ENCODE assay signal across 11 mouse cellular contexts in the genomic region with DNA sequence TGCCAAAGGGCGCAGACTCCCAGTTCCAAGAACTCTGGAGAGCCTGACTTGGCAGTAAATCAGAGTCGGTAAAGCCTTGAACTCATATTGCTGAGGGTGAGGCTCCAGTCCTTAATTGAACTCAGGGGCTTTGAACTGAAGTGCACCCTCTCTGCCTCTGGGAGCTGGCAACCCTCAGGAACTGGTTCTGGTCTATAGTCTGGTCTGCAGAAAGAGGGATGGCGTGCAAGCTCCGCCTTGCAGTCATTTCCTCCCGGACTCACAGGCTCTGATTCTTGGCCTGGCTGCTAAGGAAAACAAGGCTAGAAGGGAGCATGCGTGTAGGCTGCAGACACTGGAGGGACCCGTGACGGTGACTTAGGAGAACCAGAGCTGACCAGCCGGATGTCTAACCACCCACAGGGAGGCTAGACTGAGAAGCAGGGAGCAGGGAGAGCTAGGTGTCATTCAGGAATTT. TPM values are rescaled to one million over a fixed set of nuclear protein-coding genes. Genes with fewer than 3 reads are reported as not detected.
DNase-seq lines count a peak whose midpoint lies in the region; ATAC-seq and TF ChIP-seq lines count a peak whose summit lies in the region.
"Had no signal": no experiment of that assay in that cellular context is flagged by ENCODE, and none has a peak within 500 bp of the region (broad histone marks: within the 10 kb centered on the region; RNA-seq: fewer than 3 reads in every experiment).

No protein-coding gene starts in this region.

- peaks cover 5% of the 10 kb centered on the region; the same call in 1 of the 2 replicates for H3K27me3 ChIP-seq in limb, embryonic 13.5 days
- H3K27me3 ChIP-seq: heart, embryonic 13.5 days had no signal

- TF ChIP-seq CTCF in brain, embryonic 14.5 days (IDR thresholded peaks at IDR 0.05; ENCODE audit: borderline replicate concordance, extremely low read depth, insufficient read depth, insufficient read length): no peak

- intact Hi-C loops in gastrocnemius, postnatal 14 days (cut with DNase I; ENCODE audit: low total_unique reads): no loop called here

- H3K9me3 ChIP-seq in limb, embryonic 13.5 days: no peaks in the 10 kb centered on the region

- ATAC-seq in limb, embryonic 13.5 days (ENCODE audit: low FRiP score, low read depth): no peak
- no peak for ATAC-seq in cerebellum, adult (ENCODE audit: insufficient number of reproducible peaks, low FRiP score, low TSS enrichment)
- ATAC-seq: activated CD4-positive, CD25-positive, alpha-beta regulatory T cell, adult 4 months had no signal

- H3K4me3 ChIP-seq in limb, embryonic 13.5 days: no peak overlapping the region
- H3K4me3 ChIP-seq: heart, embryonic 13.5 days had no signal

- TF ChIP-seq POLR2A in brain, embryonic 14.5 days (IDR thresholded peaks at IDR 0.05; ENCODE audit: borderline replicate concordance, extremely low read depth, insufficient read depth, insufficient read length, poor library complexity, severe bottlenecking): no peak

- DNase-seq in gastrocnemius, postnatal 14 days: peak; percentile 25
- no peak for DNase-seq in gastrocnemius, postnatal 10 days
- peak; percentile 9 for DNase-seq in brain, embryonic 14.5 days (ENCODE audit: low read depth)
- peak; percentile 17 for DNase-seq in heart, postnatal 4 days
- no peak for DNase-seq in natural killer cell, adult 2 months (ENCODE audit: low spot score in 2 of 2)
- no peak for DNase-seq in urinary bladder, postnatal 25 days (ENCODE audit: low spot score)
- DNase-seq: spleen, adult 18-20 months had no signal

- no peak overlapping the region for H3K27ac ChIP-seq in limb, embryonic 13.5 days
- H3K27ac ChIP-seq: heart, embryonic 13.5 days had no signal

- 21% methylated on average over 9 of the region's 9 CpGs for WGBS in limb, embryonic 13.5 days

- H3K4me2 ChIP-seq in limb, embryonic 13.5 days (replicated peaks): no peak overlapping the region
- H3K4me2 ChIP-seq: heart, embryonic 13.5 days had no signal

- peaks cover 8% of the 10 kb centered on the region; the same call in 1 of the 2 replicates for H3K4me1 ChIP-seq in limb, embryonic 13.5 days

- H3K9ac ChIP-seq in limb, embryonic 13.5 days: 0 out of 2 replicates have a peak overlapping the region, but pooled peaks have one; percentile 8
- H3K9ac ChIP-seq: heart, embryonic 13.5 days had no signal

- no peaks in the 10 kb centered on the region for H3K36me3 ChIP-seq in limb, embryonic 13.5 days
- H3K36me3 ChIP-seq: heart, embryonic 13.5 days had no signal

RNA-seq across cellular contexts. Expression of gene Saysd1, which starts 22.2 kb away (rescaled TPM):
- total RNA-seq in gastrocnemius, postnatal 14 days (2021): 1 to 10 TPM; 1.7 to 1.8 TPM
- 1 to 10 TPM; 2.0 to 2.2 TPM for total RNA-seq in gastrocnemius, postnatal 10 days (2021)
- polyA plus RNA-seq in brain, embryonic 14.5 days (2012; rRNA removed): 8.8 and 12.8 TPM in 2 replicates
- 1 to 10 TPM; 2.7 to 3.4 TPM for total RNA-seq in heart, postnatal 4 days (2021)
- polyA plus RNA-seq in limb, embryonic 13.5 days (2015; fragmentation: Nextera tagmentation; extraction: Ambion mirVana): 11.7 and 13.2 TPM in 2 replicates

Comparison
In these comparisons a context has a peak if more than half of its experiments do, and no peak if none do; other contexts are left out.
1. DNase-seq: peak in gastrocnemius, postnatal 14 days (single experiment), brain, embryonic 14.5 days (single experiment) and heart, postnatal 4 days (single experiment); none in gastrocnemius, postnatal 10 days (single experiment), natural killer cell, adult 2 months (0 of 2) and urinary bladder, postnatal 25 days (single experiment).